Mouse (Mus musculus): Measurements from ENCODE around the gene Hmcn2.

The Hmcn2 gene

GRCm38 (mm10) chr2:31455418-31455817, 141.2 kb downstream of the Hmcn2 start:
- peak; percentile 59 for DNase-seq (ENCODE audit: low read depth)

GRCm38 (mm10) chr2:31458460-31458859, 144.2 kb downstream of the Hmcn2 start:
- no peak for DNase-seq (ENCODE audit: low read depth)

GRCm38 (mm10) chr2:31458989-31459936, 145.0 kb downstream of the Hmcn2 start:
- peak; percentile 54 for DNase-seq (ENCODE audit: low read depth)

- peak; percentile 83 for DNase-seq (ENCODE audit: low read depth)
Observed at GRCm38 (mm10) chr2:31460025-31460571, 145.9 kb downstream of the Hmcn2 start.

- no peak for DNase-seq (ENCODE audit: low read depth)
Observed at GRCm38 (mm10) chr2:31460920-31461319, 146.7 kb downstream of the Hmcn2 start.

GRCm38 (mm10) chr2:31462051-31462450, 147.8 kb downstream of the Hmcn2 start:
- no peak for DNase-seq (ENCODE audit: low read depth)

GRCm38 (mm10) chr2:31463253-31463652, 149.0 kb downstream of the Hmcn2 start:
- DNase-seq (ENCODE audit: low read depth) = no peak

- DNase-seq (ENCODE audit: low read depth) = peak; percentile 45
Observed at GRCm38 (mm10) chr2:31463696-31464528, 149.7 kb downstream of the Hmcn2 start.

- no peak for DNase-seq (ENCODE audit: low read depth)
Observed at GRCm38 (mm10) chr2:31464529-31464910, 150.3 kb downstream of the Hmcn2 start.

- DNase-seq (ENCODE audit: low read depth) = no peak
Observed at GRCm38 (mm10) chr2:31467457-31467856, 153.2 kb downstream of the Hmcn2 start.

GRCm38 (mm10) chr2:31468857-31469256, 154.6 kb downstream of the Hmcn2 start:
- no peak for DNase-seq (ENCODE audit: low read depth)

GRCm38 (mm10) chr2:31469480-31469879, 155.3 kb downstream of the Hmcn2 start:
- no peak for DNase-seq (ENCODE audit: low read depth)

GRCm38 (mm10) chr2:31469931-31470682, 155.9 kb downstream of the Hmcn2 start, which contains the start of gene Ass1:
Gene Ass1 (plus strand): TSS chr2:31470207.
- peak; percentile 95 for DNase-seq (ENCODE audit: low read depth)

- peak; percentile 80 for DNase-seq (ENCODE audit: low read depth)
Observed at GRCm38 (mm10) chr2:31470683-31471385, 156.6 kb downstream of the Hmcn2 start.

GRCm38 (mm10) chr2:31471611-31472010, 157.4 kb downstream of the Hmcn2 start:
- DNase-seq (ENCODE audit: low read depth) = no peak

- DNase-seq (ENCODE audit: low read depth) = peak; percentile 92
Observed at GRCm38 (mm10) chr2:31472406-31473065, 158.3 kb downstream of the Hmcn2 start.

GRCm38 (mm10) chr2:31473941-31474340, 159.7 kb downstream of the Hmcn2 start:
- peak; percentile 68 for DNase-seq (ENCODE audit: low read depth)

GRCm38 (mm10) chr2:31474686-31475085, 160.5 kb downstream of the Hmcn2 start:
- DNase-seq (ENCODE audit: low read depth) = no peak

GRCm38 (mm10) chr2:31476107-31476820, 162.0 kb downstream of the Hmcn2 start:
- DNase-seq (ENCODE audit: low read depth) = no peak
